Mouse (Mus musculus) midbrain, postnatal 0 days (tissue): Measurements from ENCODE around the gene Tmem88. TPM values are rescaled to one million over a fixed set of nuclear protein-coding genes. Genes with fewer than 3 reads are reported as not detected.
A peak's percentile ranks its signal among the peaks of the same experiment; 100 is the strongest.

ENCODE experiments used
- ATAC-seq: fragments of 200-750 bp; cut with Nextera tagmentation; 2 replicates; pipeline ENCODE4 v1.8.0; 2017; ENCODE audit warnings: moderate number of reproducible peaks, mild to moderate bottlenecking, moderate TSS enrichment, moderate library complexity; ENCODE audit not compliant: low FRiP score
- DNase-seq: peaks from one replicate; pipeline ENCODE4 v3.0.0-alpha.2; 2015; ENCODE audit warnings: low spot score
- H3K27ac ChIP-seq: fragments of 300-500 bp; sonication (generic); 2 replicates; pipeline ENCODE4 v1.5.1; 2014; ENCODE audit warnings: low read depth, mild to moderate bottlenecking, low read length, mixed read lengths
- H3K27me3 ChIP-seq: fragments of 300-500 bp; sonication (generic); 2 replicates; pipeline ENCODE4 v1.6.1; 2014; ENCODE audit warnings: low read length, control low read depth, mixed read lengths; ENCODE audit not compliant: insufficient read depth
- H3K36me3 ChIP-seq: fragments of 300-500 bp; sonication (generic); 2 replicates; pipeline ENCODE4 v1.6.1; 2014; ENCODE audit warnings: low read length, control low read depth, mixed read lengths; ENCODE audit not compliant: insufficient read depth
- H3K4me1 ChIP-seq: fragments of 300-500 bp; sonication (generic); 2 replicates; pipeline ENCODE4 v1.6.1; 2014; ENCODE audit warnings: mild to moderate bottlenecking, control low read depth, antibody characterized with exemption, low read length, mixed read lengths; ENCODE audit not compliant: insufficient read depth
- H3K4me2 ChIP-seq: fragments of 300-500 bp; sonication (generic); 2 replicates; pipeline ENCODE4 v1.6.1; 2014; ENCODE audit warnings: low read depth, mild to moderate bottlenecking, low read length, mixed read lengths; ENCODE audit not compliant: poor library complexity, severe bottlenecking
- H3K4me3 ChIP-seq: fragments of 300-500 bp; sonication (generic); 2 replicates; pipeline ENCODE4 v1.5.1; 2014; ENCODE audit warnings: low read depth, mild to moderate bottlenecking, low read length, moderate library complexity
- H3K9ac ChIP-seq: fragments of 300-500 bp; sonication (generic); replicated peaks from 2 replicates; pipeline ENCODE4 v1.6.1; 2014; ENCODE audit warnings: mild to moderate bottlenecking, low read length, moderate library complexity, mixed read lengths; ENCODE audit not compliant: poor library complexity, severe bottlenecking
- H3K9me3 ChIP-seq: fragments of 300-500 bp; sonication (generic); 2 replicates; pipeline ENCODE4 v1.6.1; 2016; ENCODE audit warnings: low read length, control low read depth
- CTCF ChIP-seq: IDR thresholded peaks from 2 replicates; pipeline ENCODE4 v1.5.1; 2016; ENCODE audit warnings: antibody characterized with exemption, mild to moderate bottlenecking
- WGBS: fragments of 180-500 bp; shearing (Covaris S2); extraction: QIAGEN DNeasy Blood & Tissue Kit; methylation state at CpG from one replicate; pipeline ENCODE4 v1.1.7; 2014; 5-methylcytosine and 5-hydroxymethylcytosine counted together
- polyA plus RNA-seq: library from polyadenylated mRNA; unstranded; fragments of >200 nt; fragmentation: Nextera tagmentation; extraction: Ambion mirVana; gene quantifications from 2 replicates; pipeline ENCODE4 v1.2.1, GENCODE M21; 2015
- total RNA-seq: library from RNA; depleted of rRNA; stranded (reverse); fragments of >200 nt; gene quantifications from 2 replicates; pipeline ENCODE4 v1.2.3, GENCODE M21; 2014

The Tmem88 gene
- total and polyA plus RNA-seq, 2 experiments from 2014 or later, result 5.7 to 5.8 TPM

DNA sequence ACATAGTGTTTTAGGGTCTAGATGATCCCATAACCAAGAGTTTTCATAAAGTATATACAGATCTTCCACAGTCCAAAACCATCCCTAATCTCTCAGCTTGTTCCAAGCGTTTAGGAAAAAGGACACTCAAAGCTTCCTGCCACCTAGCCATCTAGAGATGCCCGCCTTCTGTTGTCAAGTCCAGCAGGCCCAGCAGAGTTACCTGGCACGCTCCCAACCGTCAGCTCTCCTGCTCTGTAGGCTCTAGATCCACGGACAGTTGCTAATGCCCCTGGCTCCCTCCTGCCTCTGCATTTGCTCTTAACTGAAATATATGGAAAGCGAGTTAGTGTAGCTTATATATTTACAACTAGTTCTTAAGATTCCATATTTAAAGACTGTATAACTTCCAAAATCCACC, 16.7 kb downstream of the Tmem88 start:
- Histone ChIP-seq H3K4me2 (no peak overlapping the region), H3K4me1 (no peaks in the 10 kb centered on the region), H3K36me3 (no peaks in the 10 kb centered on the region), H3K27ac (no peak overlapping the region), H3K9ac (no peak overlapping the region), H3K27me3 (no peaks in the 10 kb centered on the region), H3K9me3 (no peaks in the 10 kb centered on the region), H3K4me3 (no peak overlapping the region)
- ATAC-seq (no peak), DNase-seq (no peak)
- 80% methylated on average over 6 of the region's 6 CpGs for WGBS
- no peak for TF ChIP-seq CTCF

DNA sequence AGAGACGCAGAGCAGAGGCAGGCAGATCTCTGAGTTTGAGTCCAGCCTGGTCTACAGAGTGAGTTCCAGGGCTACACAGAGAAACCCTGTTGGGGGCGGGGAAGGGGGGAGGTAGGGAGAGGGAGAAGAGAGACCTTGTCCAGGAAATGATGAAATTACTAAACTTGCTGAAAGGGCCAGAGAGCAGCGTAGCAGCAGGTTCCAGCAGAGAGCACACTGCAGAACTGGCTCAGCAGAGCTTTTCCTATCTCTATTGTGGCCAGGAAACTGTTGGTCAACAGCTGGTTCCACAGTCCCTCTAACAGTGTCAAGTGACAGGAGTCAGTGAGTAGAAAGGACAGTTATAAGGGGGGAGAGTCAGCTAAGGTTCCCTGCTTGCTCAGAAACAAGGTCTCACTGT, 18.4 kb downstream of the Tmem88 start:
- Histone ChIP-seq H3K27ac (no peak overlapping the region), H3K4me2 (no peak overlapping the region), H3K27me3 (no peaks in the 10 kb centered on the region), H3K9ac (no peak overlapping the region), H3K4me3 (no peak overlapping the region), H3K36me3 (0 out of 2 replicates have a peak, but pooled peaks cover 3% of the 10 kb centered on the region), H3K4me1 (no peaks in the 10 kb centered on the region), H3K9me3 (no peaks in the 10 kb centered on the region)
- WGBS, result 93% methylated on average over 3 of the region's 3 CpGs
- TF ChIP-seq CTCF, result no peak
- ATAC-seq (no peak), DNase-seq (no peak)

DNA sequence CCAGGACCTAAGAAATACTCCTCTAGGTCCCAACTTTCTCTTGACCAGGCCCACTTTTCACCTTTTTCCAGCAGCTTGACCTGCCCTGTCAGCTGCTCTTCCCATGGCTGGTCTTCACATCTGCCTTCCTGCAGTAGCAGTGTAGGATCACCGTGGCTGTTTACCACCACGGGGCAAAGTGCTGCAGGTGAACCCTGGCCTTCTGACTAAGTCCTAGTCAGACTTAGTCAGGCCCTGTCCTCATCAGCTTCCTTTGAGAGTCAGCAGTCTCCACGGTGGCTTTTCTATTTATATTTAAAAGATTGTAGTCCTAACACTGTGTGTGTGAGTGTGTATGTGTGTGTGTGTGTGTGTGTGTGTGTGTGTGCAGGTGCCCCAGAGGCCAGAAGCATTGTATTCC, 20.3 kb downstream of the Tmem88 start:
- ATAC-seq (no peak), DNase-seq (no peak)
- Histone ChIP-seq H3K9me3 (no peaks in the 10 kb centered on the region), H3K4me3 (no peak overlapping the region), H3K36me3 (peaks cover 5% of the 10 kb centered on the region; the same call in 1 of the 2 replicates), H3K9ac (no peak overlapping the region), H3K4me2 (no peak overlapping the region), H3K27me3 (no peaks in the 10 kb centered on the region), H3K4me1 (no peaks in the 10 kb centered on the region), H3K27ac (no peak overlapping the region)
- TF ChIP-seq CTCF, result no peak
- 85% methylated on average over 3 of the region's 3 CpGs for WGBS

DNA sequence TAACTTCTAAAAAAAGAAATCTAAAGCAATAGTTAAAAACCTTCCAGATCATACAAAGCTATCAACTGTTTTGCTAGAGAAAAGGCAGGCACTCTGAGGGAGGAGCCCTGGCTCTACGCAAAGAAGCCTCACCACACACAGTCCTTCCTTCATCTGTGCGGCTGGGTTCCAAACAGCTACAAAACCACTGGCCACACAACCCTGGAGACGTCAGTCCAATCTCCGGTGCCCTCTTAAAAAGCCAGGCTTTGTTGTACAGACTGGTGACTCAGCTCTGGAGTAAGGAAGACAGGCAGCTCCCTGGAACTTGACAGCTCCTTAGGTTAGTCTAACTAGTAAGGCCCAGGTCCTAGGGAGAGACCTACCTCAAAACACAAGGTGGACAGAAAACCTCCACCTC, 22.4 kb downstream of the Tmem88 start:
- TF ChIP-seq CTCF, result no peak
- H3K4me1 ChIP-seq, result peaks cover 6% of the 10 kb centered on the region; the same call in 1 of the 2 replicates
- ATAC-seq (no peak), DNase-seq (no peak)
- no peak overlapping the region for H3K4me2 ChIP-seq
- no peak overlapping the region for H3K4me3 ChIP-seq
- peaks cover 5% of the 10 kb centered on the region; the same call in 1 of the 2 replicates for H3K36me3 ChIP-seq
- H3K9ac ChIP-seq, result no peak overlapping the region
- no peaks in the 10 kb centered on the region for H3K27me3 ChIP-seq
- no peaks in the 10 kb centered on the region for H3K9me3 ChIP-seq
- H3K27ac ChIP-seq, result no peak overlapping the region
- 89% methylated on average over 4 of the region's 4 CpGs for WGBS

DNA sequence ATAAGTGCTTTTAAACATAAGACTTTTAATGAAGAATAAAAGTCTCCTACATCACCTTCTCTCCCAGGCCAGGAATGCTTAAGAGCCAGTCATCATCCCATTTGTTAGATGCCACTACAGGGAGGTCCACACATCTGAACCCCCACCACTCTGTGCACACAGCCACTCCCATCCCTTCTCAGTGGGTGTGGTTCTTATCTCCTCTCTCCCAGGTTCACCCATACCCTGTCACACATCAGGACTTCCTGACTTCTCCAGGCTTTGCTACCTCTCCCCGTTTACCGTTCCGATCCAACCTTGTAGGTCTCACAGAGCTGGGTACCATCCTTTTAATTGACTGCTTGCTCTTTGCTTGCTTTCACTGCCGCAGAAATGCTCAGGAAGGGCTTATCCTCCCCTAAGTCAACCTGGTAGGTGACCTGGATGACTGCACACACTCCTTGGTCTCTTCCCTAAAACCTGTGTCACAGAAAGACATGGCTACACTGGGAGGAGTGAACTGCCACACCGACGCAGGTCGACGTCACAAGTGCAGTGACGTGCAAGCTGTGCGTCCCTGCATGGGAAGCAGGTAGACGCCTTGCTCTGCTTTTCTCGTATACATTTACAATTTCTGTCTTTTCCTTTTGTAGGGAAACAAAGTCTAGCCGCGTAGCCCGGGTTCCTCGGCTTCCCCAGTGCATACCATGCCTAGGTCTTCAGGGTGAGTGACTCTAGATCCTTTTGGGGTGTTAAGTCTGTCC, 24.6 kb downstream of the Tmem88 start:
- ATAC-seq, result no peak
- WGBS, result 94% methylated on average over 16 of the region's 16 CpGs
- H3K27ac ChIP-seq, result no peak overlapping the region

DNA sequence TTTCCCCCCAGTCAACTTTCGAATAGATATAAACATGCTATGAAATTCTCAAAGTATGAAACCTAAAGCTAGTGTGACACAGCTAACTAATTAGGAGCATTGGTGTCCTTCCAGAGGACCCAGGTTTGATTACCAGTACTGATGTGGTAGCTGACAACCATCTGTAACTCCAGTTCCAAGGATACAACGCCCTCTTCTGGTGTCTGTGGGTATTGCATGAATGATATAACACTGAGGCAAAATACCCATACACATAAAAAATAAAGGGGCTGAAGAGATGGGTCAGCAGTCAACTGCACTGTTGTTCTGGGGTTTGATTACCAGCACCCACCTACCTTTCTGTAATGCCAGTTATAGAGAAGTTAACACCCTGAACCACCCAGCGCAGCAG, 25.3 kb downstream of the Tmem88 start:
- TF ChIP-seq CTCF, result peak; percentile 70
- DNase-seq (no peak), ATAC-seq (no peak)
- Histone ChIP-seq H3K4me3 (no peak overlapping the region), H3K27ac (no peak overlapping the region), H3K9me3 (no peaks in the 10 kb centered on the region), H3K4me1 (peaks cover 6% of the 10 kb centered on the region; the same call in 1 of the 2 replicates), H3K4me2 (no peak overlapping the region), H3K27me3 (no peaks in the 10 kb centered on the region), H3K9ac (no peak overlapping the region), H3K36me3 (peaks cover 5% of the 10 kb centered on the region; the same call in 1 of the 2 replicates)
- WGBS, result 64% methylated on average over 3 of the region's 3 CpGs

More for the DNA sequence above, 24.6 kb downstream of the Tmem88 start:
- no peak for TF ChIP-seq CTCF
- Histone ChIP-seq H3K4me3 (no peak overlapping the region), H3K9ac (no peak overlapping the region), H3K36me3 (peaks cover 5% of the 10 kb centered on the region; the same call in 1 of the 2 replicates), H3K9me3 (no peaks in the 10 kb centered on the region), H3K4me2 (no peak overlapping the region), H3K4me1 (peaks cover 6% of the 10 kb centered on the region; the same call in 1 of the 2 replicates), H3K27me3 (no peaks in the 10 kb centered on the region)
- DNase-seq, result no peak
